Mouse (Mus musculus) neural tube, embryonic 14.5 days (tissue): ENCODE data around the gene Rars. TPM values are rescaled to one million over a fixed set of nuclear protein-coding genes. Genes with fewer than 3 reads are reported as not detected.
A peak's percentile ranks its signal among the peaks of the same experiment; 100 is the strongest.
"Not testable (repeated sequence)": the region's sequence is repeated elsewhere in the genome, so short reads cannot be mapped to it uniquely, and the experiment has no call there.

ENCODE experiments used
- ATAC-seq: fragments of 200-750 bp; cut with Nextera tagmentation; 2 replicates; pipeline ENCODE4 v1.8.0; 2017; ENCODE audit warnings: low read depth, mild to moderate bottlenecking, moderate TSS enrichment, moderate library complexity
- H3K27ac ChIP-seq: fragments of 300-500 bp; sonication (generic); 2 replicates; pipeline ENCODE4 v1.5.1; 2014; ENCODE audit warnings: low read depth, mild to moderate bottlenecking, control low read depth, low read length, moderate library complexity, mixed read lengths
- H3K27me3 ChIP-seq: fragments of 300-500 bp; sonication (generic); 2 replicates; pipeline ENCODE4 v1.6.1; 2014; ENCODE audit warnings: low read length; ENCODE audit not compliant: control insufficient read depth, insufficient read depth
- H3K36me3 ChIP-seq: fragments of 300-500 bp; sonication (generic); 2 replicates; pipeline ENCODE4 v1.6.1; 2014; ENCODE audit warnings: low read length, mixed read lengths; ENCODE audit not compliant: control insufficient read depth, insufficient read depth
- H3K4me1 ChIP-seq: fragments of 300-500 bp; sonication (generic); 2 replicates; pipeline ENCODE4 v1.6.1; 2014; ENCODE audit warnings: low read length; ENCODE audit not compliant: control insufficient read depth, insufficient read depth
- H3K4me2 ChIP-seq: fragments of 300-500 bp; sonication (generic); 2 replicates; pipeline ENCODE4 v1.6.1; 2014; ENCODE audit warnings: mild to moderate bottlenecking, low read depth, low read length, control low read depth
- H3K4me3 ChIP-seq: fragments of 300-500 bp; sonication (generic); 2 replicates; pipeline ENCODE4 v1.5.1; 2014; ENCODE audit warnings: low read depth, low read length, control low read depth, mixed read lengths
- H3K9ac ChIP-seq: fragments of 300-500 bp; sonication (generic); replicated peaks from 2 replicates; pipeline ENCODE4 v1.6.1; 2014; ENCODE audit warnings: low read depth, mild to moderate bottlenecking, control low read depth, low read length, mixed read lengths
- H3K9me3 ChIP-seq: fragments of 300-500 bp; sonication (generic); 2 replicates; pipeline ENCODE4 v1.6.1; 2016; ENCODE audit warnings: low read length; ENCODE audit not compliant: control insufficient read depth
- WGBS: fragments of 180-500 bp; shearing (Covaris S2); extraction: QIAGEN DNeasy Blood & Tissue Kit; methylation state at CpG from one replicate; pipeline ENCODE4 v1.1.7; 2014; 5-methylcytosine and 5-hydroxymethylcytosine counted together
- polyA plus RNA-seq: library from polyadenylated mRNA; unstranded; fragments of >200 nt; fragmentation: Nextera tagmentation; extraction: Ambion mirVana; gene quantifications from 2 replicates; pipeline ENCODE4 v1.2.1, GENCODE M21; 2014

The Rars gene
- polyA plus RNA-seq, 1 experiment from 2014 or later, result 74.4 TPM

- H3K9ac ChIP-seq, result no peak overlapping the region
- H3K36me3 ChIP-seq, result no peaks in the 10 kb centered on the region
- H3K9me3 ChIP-seq, result no peaks in the 10 kb centered on the region
- H3K4me2 ChIP-seq, result no peak overlapping the region
- H3K27ac ChIP-seq, result no peak overlapping the region
- ATAC-seq, result no peak
- H3K27me3 ChIP-seq, result no peaks in the 10 kb centered on the region
- H3K4me1 ChIP-seq, result peaks cover 24% of the 10 kb centered on the region
- 77% methylated on average over 5 of the region's 5 CpGs for WGBS
- H3K4me3 ChIP-seq, result no peak overlapping the region
Measured at GRCm38 (mm10) chr11:35863653-35864052, 29.3 kb upstream of the Rars start.

DNA sequence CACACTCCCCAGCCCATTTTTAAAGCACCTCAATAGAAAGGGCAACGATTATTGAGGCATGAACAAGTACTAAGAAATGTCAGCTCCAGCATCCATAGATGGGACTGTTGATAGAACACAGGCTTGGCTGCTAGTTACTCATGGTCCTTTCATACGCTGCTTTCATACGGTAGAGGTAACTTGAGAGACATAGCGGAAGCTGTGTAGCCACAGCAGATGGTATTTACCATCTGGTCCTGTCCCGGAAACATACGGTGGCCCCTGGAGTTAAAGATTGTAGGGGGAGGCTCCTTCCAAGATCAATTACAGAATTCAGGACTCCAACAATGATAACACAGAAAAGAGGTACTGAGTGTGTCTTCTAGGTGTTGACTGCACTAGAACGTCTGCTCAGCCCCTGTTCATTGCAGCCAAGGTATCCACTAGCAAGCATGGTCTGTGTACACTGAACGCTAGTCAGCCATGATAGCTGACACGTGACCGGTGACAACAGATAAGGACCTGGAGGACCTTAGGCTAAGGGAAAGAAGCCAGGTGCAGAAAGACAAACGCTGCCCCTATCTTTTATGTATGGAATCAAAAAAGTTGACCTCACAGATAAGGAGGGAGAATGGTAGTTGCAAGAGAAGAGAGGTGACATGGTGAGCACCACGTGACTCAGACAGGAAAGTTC lies 23.2 kb upstream of the Rars start:
- Histone ChIP-seq H3K4me3 (no peak overlapping the region), H3K9me3 (no peaks in the 10 kb centered on the region), H3K4me1 (0 out of 2 replicates have a peak, but pooled peaks cover 8% of the 10 kb centered on the region), H3K27ac (peak overlapping the region; percentile 30), H3K9ac (no peak overlapping the region), H3K4me2 (no peak overlapping the region), H3K36me3 (no peaks in the 10 kb centered on the region), H3K27me3 (no peaks in the 10 kb centered on the region)
- ATAC-seq, result no peak
- 61% methylated on average over 12 of the region's 12 CpGs for WGBS

GRCm38 (mm10) chr11:35856359-35857040 lies 22.2 kb upstream of the Rars start:
- no peak overlapping the region for H3K4me2 ChIP-seq
- 23% methylated on average over 11 of the region's 11 CpGs for WGBS
- peak; percentile 89 for ATAC-seq
- no peak overlapping the region for H3K4me3 ChIP-seq
- H3K9me3 ChIP-seq, result no peaks in the 10 kb centered on the region
- no peaks in the 10 kb centered on the region for H3K36me3 ChIP-seq
- H3K27ac ChIP-seq, result peak overlapping the region; percentile 65
- H3K4me1 ChIP-seq, result 0 out of 2 replicates have a peak, but pooled peaks cover 8% of the 10 kb centered on the region
- no peak overlapping the region for H3K9ac ChIP-seq
- H3K27me3 ChIP-seq, result no peaks in the 10 kb centered on the region

DNA sequence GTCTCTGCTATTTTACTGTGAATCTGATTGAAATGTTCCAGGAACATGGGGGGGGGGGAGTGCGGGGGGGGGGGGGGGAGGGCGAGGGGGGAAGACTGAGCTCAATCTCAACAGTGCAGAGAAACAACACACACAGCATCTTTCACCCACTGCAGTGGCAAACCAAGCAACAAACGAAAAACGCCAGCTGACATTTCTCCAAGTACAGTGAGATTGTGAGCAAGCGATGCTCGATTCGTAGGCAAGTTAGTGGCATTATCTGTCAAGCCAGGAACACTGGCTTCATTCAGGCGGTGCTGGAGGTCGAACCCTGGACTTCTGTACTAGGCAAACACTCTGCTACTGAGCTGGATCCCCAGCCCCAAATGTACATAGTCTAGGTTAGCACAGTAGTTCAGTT lies 21.3 kb upstream of the Rars start:
- Histone ChIP-seq H3K9ac (no peak overlapping the region), H3K4me2 (no peak overlapping the region), H3K4me3 (no peak overlapping the region), H3K4me1 (0 out of 2 replicates have a peak, but pooled peaks cover 8% of the 10 kb centered on the region), H3K27me3 (no peaks in the 10 kb centered on the region), H3K36me3 (no peaks in the 10 kb centered on the region), H3K9me3 (no peaks in the 10 kb centered on the region), H3K27ac (no peak overlapping the region)
- 68% methylated on average over 8 of the region's 9 CpGs for WGBS
- ATAC-seq, result no peak

DNA sequence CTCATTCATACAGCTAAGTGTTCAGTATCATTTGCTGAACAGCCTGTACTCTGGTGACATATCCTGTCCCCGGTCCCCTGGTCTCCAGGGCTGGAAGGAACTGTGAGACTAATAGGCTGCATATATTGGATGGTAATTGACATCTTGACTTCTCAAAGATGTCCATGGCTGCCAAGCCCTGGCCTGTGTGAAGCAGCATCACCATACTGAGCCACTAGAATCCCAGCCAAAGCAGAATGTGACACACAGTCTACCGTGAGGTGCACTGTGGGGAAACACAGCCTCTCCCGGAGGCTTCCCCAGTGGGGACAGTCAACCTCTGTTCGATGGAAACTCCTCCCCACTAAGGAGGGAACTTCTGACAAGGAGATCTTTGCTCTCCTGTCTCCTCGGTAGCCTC lies 20.6 kb upstream of the Rars start:
- Histone ChIP-seq H3K9me3 (no peaks in the 10 kb centered on the region), H3K9ac (no peak overlapping the region), H3K27me3 (no peaks in the 10 kb centered on the region), H3K36me3 (no peaks in the 10 kb centered on the region), H3K27ac (no peak overlapping the region), H3K4me1 (0 out of 2 replicates have a peak, but pooled peaks cover 8% of the 10 kb centered on the region), H3K4me3 (no peak overlapping the region), H3K4me2 (no peak overlapping the region)
- ATAC-seq, result no peak
- 72% methylated on average over 5 of the region's 5 CpGs for WGBS

- 91% methylated on average over 4 of the region's 4 CpGs for WGBS
Measured at GRCm38 (mm10) chr11:35853651-35854050, 19.3 kb upstream of the Rars start.

GRCm38 (mm10) chr11:35852731-35853130 lies 18.4 kb upstream of the Rars start:
- Histone ChIP-seq H3K4me3 (no peak overlapping the region), H3K36me3 (no peaks in the 10 kb centered on the region), H3K9me3 (no peaks in the 10 kb centered on the region), H3K9ac (no peak overlapping the region), H3K4me1 (0 out of 2 replicates have a peak, but pooled peaks cover 8% of the 10 kb centered on the region), H3K27ac (no peak overlapping the region), H3K4me2 (no peak overlapping the region), H3K27me3 (no peaks in the 10 kb centered on the region)
- no peak for ATAC-seq
- WGBS, result 51% methylated on average over 4 of the region's 4 CpGs

More at GRCm38 (mm10) chr11:35853651-35854050, 19.3 kb upstream of the Rars start:
- Histone ChIP-seq H3K4me3 (no peak overlapping the region), H3K4me1 (0 out of 2 replicates have a peak, but pooled peaks cover 8% of the 10 kb centered on the region), H3K4me2 (no peak overlapping the region), H3K27me3 (no peaks in the 10 kb centered on the region), H3K36me3 (no peaks in the 10 kb centered on the region), H3K27ac (no peak overlapping the region), H3K9ac (no peak overlapping the region), H3K9me3 (no peaks in the 10 kb centered on the region)
- no peak for ATAC-seq

DNA sequence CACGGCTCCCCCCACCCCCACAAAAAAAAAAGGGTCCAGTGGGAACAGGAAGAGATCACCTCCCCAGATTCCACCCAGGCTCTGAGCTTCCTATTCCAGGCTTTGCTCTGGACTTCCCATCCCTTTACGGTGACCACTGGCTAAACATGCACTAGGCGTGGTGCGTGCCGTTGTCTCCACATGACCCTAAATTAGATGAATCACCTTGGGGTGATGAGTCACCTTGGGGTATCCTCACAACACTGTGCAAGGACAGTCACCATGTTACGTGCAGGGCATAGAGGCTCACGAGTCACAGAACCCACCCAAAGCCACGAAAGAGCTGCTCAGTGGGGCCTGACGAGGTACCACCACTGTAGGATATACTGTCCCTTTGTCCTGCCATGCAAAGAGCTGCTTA lies 10.0 kb upstream of the Rars start:
- no peaks in the 10 kb centered on the region for H3K9me3 ChIP-seq
- no peak overlapping the region for H3K9ac ChIP-seq
- H3K4me1 ChIP-seq, result no peaks in the 10 kb centered on the region
- no peak overlapping the region for H3K4me2 ChIP-seq
- no peak overlapping the region for H3K27ac ChIP-seq
- H3K36me3 ChIP-seq, result peaks cover 5% of the 10 kb centered on the region; the same call in 1 of the 2 replicates
- ATAC-seq, result no peak
- H3K4me3 ChIP-seq, result no peak overlapping the region
- H3K27me3 ChIP-seq, result no peaks in the 10 kb centered on the region
- 92% methylated on average over 9 of the region's 9 CpGs for WGBS

DNA sequence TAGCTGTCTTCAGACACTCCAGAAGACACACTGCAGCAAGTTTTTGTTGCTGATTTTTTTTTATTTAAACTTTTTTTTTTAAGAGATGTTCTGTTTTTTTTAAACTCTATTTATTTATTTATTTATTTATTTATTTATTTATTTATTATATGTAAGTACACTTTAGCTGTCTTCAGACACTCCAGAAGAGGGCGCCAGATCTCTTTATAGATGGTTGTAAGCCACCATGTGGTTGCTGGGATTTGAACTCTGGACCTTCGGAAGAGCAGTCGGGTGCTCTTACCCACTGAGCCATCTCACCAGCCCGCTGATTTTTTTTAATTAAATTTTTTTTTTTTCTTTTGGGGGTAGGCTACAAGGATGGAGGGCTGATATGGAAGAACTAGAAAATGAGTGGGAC lies 8.3 kb upstream of the Rars start:
- H3K36me3 ChIP-seq, H3K4me2 ChIP-seq, H3K9me3 ChIP-seq, H3K9ac ChIP-seq, H3K4me1 ChIP-seq, ATAC-seq, H3K4me3 ChIP-seq, H3K27me3 ChIP-seq, H3K27ac ChIP-seq: not testable (repeated sequence)
- 81% methylated on average over 4 of the region's 4 CpGs for WGBS
